Mouse (Mus musculus): ENCODE data around the gene Ampd1.

- no peak for TF ChIP-seq CTCF (IDR thresholded peaks at IDR 0.05; ENCODE audit: control insufficient read depth, insufficient read depth, insufficient replicate concordance, low read depth, low read length)
- no peak for TF ChIP-seq POLR2A (IDR thresholded peaks at IDR 0.05; ENCODE audit: control insufficient read depth, low read depth, low read length)
Measured at GRCm38 (mm10) chr3:103079301-103079700, 5.5 kb downstream of the Ampd1 start.
